Mouse (Mus musculus) liver, embryonic 16.5 days (tissue): ENCODE results near the gene Trex1. TPM values are rescaled to one million over a fixed set of nuclear protein-coding genes. Genes with fewer than 3 reads are reported as not detected.

Experiments used
- ATAC-seq: fragments of 200-750 bp; cut with Nextera tagmentation; 2 replicates; pipeline ENCODE4 v1.8.0; 2017; ENCODE audit warnings: low read depth, mild to moderate bottlenecking, moderate number of reproducible peaks, moderate library complexity
- H3K27ac ChIP-seq: fragments of 300-500 bp; sonication (generic); 2 replicates; pipeline ENCODE4 v1.5.1; 2014; ENCODE audit warnings: mild to moderate bottlenecking, low read length
- H3K27me3 ChIP-seq: fragments of 300-500 bp; sonication (generic); 2 replicates; pipeline ENCODE4 v1.6.1; 2014; ENCODE audit warnings: low read depth, low read length, mixed read lengths; ENCODE audit not compliant: control insufficient read depth, insufficient read depth
- H3K36me3 ChIP-seq: fragments of 300-500 bp; sonication (generic); 2 replicates; pipeline ENCODE4 v1.6.1; 2014; ENCODE audit warnings: mild to moderate bottlenecking; ENCODE audit not compliant: control insufficient read depth, insufficient read depth
- H3K4me1 ChIP-seq: fragments of 300-500 bp; sonication (generic); 2 replicates; pipeline ENCODE4 v1.6.1; 2014; ENCODE audit warnings: low read depth, low read length, mixed read lengths; ENCODE audit not compliant: control insufficient read depth
- H3K4me2 ChIP-seq: fragments of 300-500 bp; sonication (generic); 2 replicates; pipeline ENCODE4 v1.6.1; 2014; ENCODE audit warnings: low read depth, low read length, mixed read lengths
- H3K4me3 ChIP-seq: fragments of 300-500 bp; sonication (generic); 2 replicates; pipeline ENCODE4 v1.5.1; 2014; ENCODE audit warnings: low read depth, mild to moderate bottlenecking, low read length
- H3K9ac ChIP-seq: fragments of 300-500 bp; sonication (generic); 2 replicates; pipeline ENCODE4 v1.6.1; 2014; ENCODE audit warnings: low read depth, low read length
- H3K9me3 ChIP-seq: fragments of 300-500 bp; sonication (generic); replicated peaks from 2 replicates; pipeline ENCODE4 v1.6.1; 2016; ENCODE audit warnings: low read length; ENCODE audit not compliant: control insufficient read depth
- WGBS: fragments of 180-500 bp; shearing (Covaris S2); extraction: QIAGEN DNeasy Blood & Tissue Kit; methylation state at CpG from one replicate; pipeline ENCODE4 v1.1.7; 2014; ENCODE audit not compliant: insufficient replicate concordance; 5-methylcytosine and 5-hydroxymethylcytosine counted together
- polyA plus RNA-seq: library from polyadenylated mRNA; unstranded; fragments of >200 nt; fragmentation: Nextera tagmentation; extraction: Ambion mirVana; gene quantifications from 2 replicates; pipeline ENCODE4 v1.2.1, GENCODE M21; 2015

Gene Trex1
- polyA plus RNA-seq, 1 experiment from 2014 or later: 7.4 TPM

DNA sequence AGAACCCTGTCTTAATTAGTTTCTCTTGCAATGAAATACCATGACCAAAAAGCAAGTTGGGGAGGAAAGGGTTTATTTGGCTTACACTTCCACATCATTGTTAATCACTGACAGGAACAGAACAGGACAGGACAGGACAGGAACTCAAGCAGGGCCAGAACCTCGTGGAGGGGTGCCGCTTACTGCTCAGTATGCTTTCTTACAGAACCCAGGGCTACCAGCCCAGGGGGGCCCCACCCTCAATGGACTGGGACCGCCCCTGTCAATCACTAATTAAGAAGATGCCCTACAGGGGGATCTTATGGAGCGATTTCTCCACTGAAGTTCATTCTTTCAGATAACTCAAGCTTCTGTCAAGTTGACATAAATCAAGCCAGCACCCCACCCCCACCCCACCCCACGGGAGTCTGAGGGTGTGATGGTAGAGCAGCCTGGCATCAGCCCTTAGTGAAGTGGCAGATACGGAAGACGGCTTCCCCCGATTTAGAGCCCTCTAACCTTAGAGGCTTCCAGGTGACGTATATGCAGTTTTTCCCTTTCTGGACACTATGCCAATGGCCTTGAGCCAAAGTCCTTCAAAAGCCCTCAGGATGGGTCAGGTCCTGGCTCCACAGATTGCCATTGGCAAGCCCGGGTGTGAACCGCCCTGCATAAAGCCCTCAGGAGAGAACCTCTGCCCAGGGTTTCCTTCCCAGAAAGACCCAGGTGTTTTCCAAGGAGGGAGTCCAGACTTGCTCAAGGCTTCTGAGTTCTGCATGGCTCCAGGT is 34.4 kb upstream of the Trex1 start:
- Histone ChIP-seq H3K4me2 (peak overlapping the region; percentile 40), H3K27ac (peak overlapping the region; percentile 79), H3K4me1 (peaks cover 3% of the 10 kb centered on the region), H3K9ac (peak overlapping the region; percentile 4; the same call in 1 of the 2 replicates), H3K9me3 (no peaks in the 10 kb centered on the region), H3K4me3 (peak overlapping the region; percentile 7; the same call in 1 of the 2 replicates), H3K36me3 (no peaks in the 10 kb centered on the region; the same call in 1 of the 2 replicates), H3K27me3 (peaks cover 37% of the 10 kb centered on the region)
- ATAC-seq: no peak
- WGBS: 35% methylated on average over 11 of the region's 11 CpGs

- Histone ChIP-seq H3K27ac (peak overlapping the region; percentile 61), H3K9ac (no peak overlapping the region)
Measured at GRCm38 (mm10) chr9:109092799-109093198, 33.3 kb upstream of the Trex1 start.

GRCm38 (mm10) chr9:109091802-109092201 is 32.3 kb upstream of the Trex1 start:
- peaks cover 31% of the 10 kb centered on the region for H3K27me3 ChIP-seq
- H3K4me1 ChIP-seq: peaks cover 2% of the 10 kb centered on the region
- H3K4me2 ChIP-seq: no peak overlapping the region
- no peaks in the 10 kb centered on the region for H3K9me3 ChIP-seq
- no peak overlapping the region for H3K9ac ChIP-seq
- H3K27ac ChIP-seq: no peak overlapping the region
- ATAC-seq: no peak
- no peak overlapping the region for H3K4me3 ChIP-seq
- WGBS: 82% methylated on average over 8 of the region's 8 CpGs
- no peaks in the 10 kb centered on the region; the same call in 1 of the 2 replicates for H3K36me3 ChIP-seq

More at GRCm38 (mm10) chr9:109092799-109093198, 33.3 kb upstream of the Trex1 start:
- 48% methylated on average over 6 of the region's 6 CpGs for WGBS
- Histone ChIP-seq H3K9me3 (no peaks in the 10 kb centered on the region), H3K4me2 (no peak overlapping the region), H3K4me1 (peaks cover 3% of the 10 kb centered on the region), H3K36me3 (no peaks in the 10 kb centered on the region; the same call in 1 of the 2 replicates), H3K4me3 (no peak overlapping the region), H3K27me3 (peaks cover 37% of the 10 kb centered on the region)
- ATAC-seq: peak; percentile 50

DNA sequence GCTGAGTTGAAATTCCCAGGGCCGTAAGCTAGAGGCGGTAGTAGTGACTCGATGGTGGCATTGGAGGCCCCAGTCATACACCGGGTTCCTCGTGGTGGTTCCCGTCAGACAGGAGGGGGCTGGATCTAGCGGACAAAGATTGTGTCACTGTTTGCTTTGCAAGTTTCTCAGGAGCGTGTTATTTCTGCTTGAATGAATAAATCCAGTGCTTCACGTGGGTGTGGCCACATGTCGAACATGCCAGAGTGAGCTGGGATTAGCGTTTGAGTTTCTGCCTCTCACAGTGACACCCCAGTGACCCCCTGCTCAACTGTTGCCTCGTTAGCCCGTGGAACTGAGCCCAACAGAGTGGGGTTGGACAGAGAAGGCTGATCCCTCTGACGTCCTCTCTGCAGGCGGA is 30.9 kb upstream of the Trex1 start:
- no peak overlapping the region for H3K9ac ChIP-seq
- no peaks in the 10 kb centered on the region; the same call in 1 of the 2 replicates for H3K36me3 ChIP-seq
- no peak; the same call in 1 of the 2 replicates for ATAC-seq
- peaks cover 17% of the 10 kb centered on the region for H3K27me3 ChIP-seq
- H3K27ac ChIP-seq: peak overlapping the region; percentile 34; the same call in 1 of the 2 replicates
- H3K9me3 ChIP-seq: no peaks in the 10 kb centered on the region
- H3K4me1 ChIP-seq: peaks cover 2% of the 10 kb centered on the region
- H3K4me2 ChIP-seq: no peak overlapping the region
- no peak overlapping the region for H3K4me3 ChIP-seq
- 73% methylated on average over 15 of the region's 15 CpGs for WGBS

DNA sequence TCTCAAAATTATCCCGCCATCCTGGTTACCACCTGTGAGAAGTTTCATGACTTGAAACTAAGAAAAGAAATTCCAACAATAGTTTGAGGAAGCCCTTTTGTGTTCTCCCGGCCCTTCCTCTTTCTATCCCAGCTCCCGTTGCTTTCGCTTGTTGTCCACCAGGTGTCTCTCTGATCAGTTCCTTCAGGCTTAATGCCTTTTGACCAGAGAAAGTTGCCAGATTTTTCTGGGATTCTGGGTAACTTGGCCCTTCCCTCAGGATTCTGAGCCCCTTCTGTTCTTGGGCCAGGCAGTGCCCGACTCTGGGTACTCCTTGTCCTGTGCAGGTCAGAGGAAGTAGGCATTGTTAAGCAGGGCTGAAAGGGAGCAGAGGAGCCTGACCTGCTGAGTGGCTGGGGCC is 28.5 kb upstream of the Trex1 start:
- Histone ChIP-seq H3K9me3 (no peaks in the 10 kb centered on the region), H3K4me2 (no peak overlapping the region), H3K4me3 (no peak overlapping the region), H3K36me3 (no peaks in the 10 kb centered on the region; the same call in 1 of the 2 replicates), H3K27me3 (no peaks in the 10 kb centered on the region), H3K27ac (no peak overlapping the region), H3K9ac (no peak overlapping the region), H3K4me1 (peaks cover 10% of the 10 kb centered on the region)
- WGBS: 28% methylated on average over 5 of the region's 5 CpGs
- ATAC-seq: no peak

GRCm38 (mm10) chr9:109084922-109085321 is 25.4 kb upstream of the Trex1 start:
- Histone ChIP-seq H3K27me3 (no peaks in the 10 kb centered on the region), H3K4me2 (no peak overlapping the region), H3K36me3 (0 out of 2 replicates have a peak, but pooled peaks cover 2% of the 10 kb centered on the region), H3K9me3 (no peaks in the 10 kb centered on the region), H3K9ac (no peak overlapping the region), H3K4me1 (peaks cover 24% of the 10 kb centered on the region), H3K4me3 (no peak overlapping the region), H3K27ac (no peak overlapping the region)
- WGBS: 20% methylated on average over 2 of the region's 2 CpGs
- ATAC-seq: no peak

DNA sequence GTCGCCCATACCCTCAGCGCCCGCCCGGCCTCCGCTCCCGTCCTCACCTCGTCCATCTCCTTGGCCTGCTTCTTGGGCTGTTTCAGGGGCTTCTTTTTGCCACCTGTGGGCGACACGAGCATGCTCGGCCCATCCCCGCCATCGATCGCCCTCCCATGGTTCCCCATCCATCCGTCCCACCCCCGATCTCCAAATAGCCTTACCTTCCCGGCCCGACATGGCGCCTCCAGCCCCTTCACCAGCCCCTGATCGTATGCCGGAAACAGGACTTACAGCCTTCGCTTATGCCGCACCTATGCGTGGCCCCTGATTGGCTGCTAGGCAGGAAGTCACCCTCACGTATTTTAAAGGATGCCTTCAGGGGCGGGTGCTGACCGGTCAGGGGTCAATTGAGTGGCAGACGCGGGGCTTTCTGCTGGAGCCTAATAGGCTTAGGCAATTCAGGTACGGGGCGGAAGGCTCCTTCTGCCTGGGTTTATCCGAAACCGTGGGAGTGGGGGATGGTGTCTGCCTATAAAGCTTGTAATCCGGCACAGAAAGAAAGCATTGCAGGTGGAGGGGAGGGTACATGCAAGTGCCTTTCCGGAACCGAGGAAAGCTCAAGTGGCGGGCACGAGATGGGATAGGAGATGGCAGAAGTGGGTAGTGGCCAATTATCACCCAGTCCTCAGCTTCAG is 22.7 kb upstream of the Trex1 start, which contains the start of the genes Ccdc51 and Tma7:
Gene Ccdc51 (plus strand): TSS at position 370 of the 677 bp plus-strand sequence.
Gene Tma7 (minus strand): TSS at position 464 of the 677 bp plus-strand sequence.
- under 1% methylated on average over 37 of the region's 37 CpGs for WGBS
- Histone ChIP-seq H3K27me3 (no peaks in the 10 kb centered on the region), H3K36me3 (0 out of 2 replicates have a peak, but pooled peaks cover 5% of the 10 kb centered on the region), H3K4me2 (peak within 1 kb of the TSS; percentile 76), H3K4me1 (peaks cover 21% of the 10 kb centered on the region), H3K9ac (peak within 1 kb of the TSS; percentile 86), H3K9me3 (no peaks in the 10 kb centered on the region), H3K4me3 (peak within 1 kb of the TSS; percentile 83), H3K27ac (peak within 1 kb of the TSS; percentile 75)
- ATAC-seq: peak; percentile 99

GRCm38 (mm10) chr9:109081749-109082123 is 22.2 kb upstream of the Trex1 start:
- 2% methylated on average over 11 of the region's 11 CpGs for WGBS
- Histone ChIP-seq H3K27me3 (no peaks in the 10 kb centered on the region), H3K36me3 (0 out of 2 replicates have a peak, but pooled peaks cover 5% of the 10 kb centered on the region), H3K9ac (peak overlapping the region; percentile 86), H3K9me3 (no peaks in the 10 kb centered on the region), H3K4me2 (peak overlapping the region; percentile 76), H3K4me1 (peaks cover 21% of the 10 kb centered on the region), H3K4me3 (peak overlapping the region; percentile 83), H3K27ac (peak overlapping the region; percentile 53)
- peak; percentile 1; the same call in 1 of the 2 replicates for ATAC-seq
